Mouse (Mus musculus) bone marrow, adult 2 months (tissue): ENCODE measurements around the gene Cacybp.

Experiments
- CTCF ChIP-seq: fragments of 200-500 bp; IDR thresholded peaks from 2 replicates; pipeline ENCODE4 v1.5.1; 2011; ENCODE audit warnings: low read length, control low read depth; ENCODE audit not compliant: control insufficient read depth, insufficient read depth
- POLR2A ChIP-seq: fragments of 200-500 bp; IDR thresholded peaks from 2 replicates; pipeline ENCODE4 v1.6.1; 2011; ENCODE audit warnings: low read depth, mild to moderate bottlenecking, control low read depth, low read length, borderline replicate concordance; ENCODE audit not compliant: control insufficient read depth

- no peak for TF ChIP-seq CTCF
- no peak for TF ChIP-seq POLR2A
Observed at GRCm38 (mm10) chr1:160176903-160177302, 35.8 kb downstream of the Cacybp start.
